Mouse (Mus musculus): ENCODE measurements around the gene Clock. TPM values are rescaled to one million over a fixed set of nuclear protein-coding genes. Genes with fewer than 3 reads are reported as not detected.

Gene Clock
- 0.54 and 0.83 TPM in 2 replicates for polyA plus RNA-seq (2012; ENCODE audit: low replicate concordance)

GRCm38 (mm10) chr5:76304452-76305341 lies at the start of gene Clock:
TSS of gene Clock (minus strand) at chr5:76304792.

GRCm38 (mm10) chr5:76330953-76331352 lies 26.4 kb upstream of the Clock start, which contains the start of gene Pdcl2:
TSS of gene Pdcl2 (minus strand) at chr5:76331156.

GRCm38 (mm10) chr5:76183750-76184261 lies 120.8 kb downstream of the Clock start, which contains the start of gene Tmem165:
TSS of gene Tmem165 (plus strand) at chr5:76183880.

Other genes starting within 250 kb of the Clock start
- 82.0 and 121 TPM in 2 replicates for gene Srd5a3, start 164.5 kb downstream of the Clock start, polyA plus RNA-seq (2012; ENCODE audit: low replicate concordance)
- 108 and 146 TPM in 2 replicates for gene Tmem165, start 120.9 kb downstream of the Clock start, polyA plus RNA-seq (2012; ENCODE audit: low replicate concordance)
- gene Pdcl2, start 26.4 kb upstream of the Clock start, polyA plus RNA-seq (2012; ENCODE audit: low replicate concordance) = not detected in 2 replicates
- not detected in 2 replicates for gene Nmu, start 59.0 kb upstream of the Clock start, polyA plus RNA-seq (2012; ENCODE audit: low replicate concordance)
- gene Gm7271, start 179.2 kb upstream of the Clock start, polyA plus RNA-seq (2012; ENCODE audit: low replicate concordance) = not detected in 2 replicates
- gene Exoc1, start 224.5 kb upstream of the Clock start, polyA plus RNA-seq (2012; ENCODE audit: low replicate concordance) = 0.71 and 3.9 TPM in 2 replicates